Comparison of ENCODE assay signal across 12 mouse cellular contexts in genomic region chr11:97024977-97025376, GRCm38 (mm10). TPM values are rescaled to one million over a fixed set of nuclear protein-coding genes. Genes with fewer than 3 reads are reported as not detected.
DNase-seq lines count a peak whose midpoint lies in the region; ATAC-seq lines count a peak whose summit lies in the region.
"Had no signal": no experiment of that assay in that cellular context is flagged by ENCODE, and none has a peak within 500 bp of the region (broad histone marks: within the 10 kb centered on the region; RNA-seq: fewer than 3 reads in every experiment).

No protein-coding gene starts in this region.

- H3K4me3 ChIP-seq in heart, embryonic 12.5 days = no peak overlapping the region
- no peak overlapping the region for H3K4me3 ChIP-seq in midbrain, embryonic 11.5 days (ENCODE audit: low read depth, low read length)
- H3K4me3 ChIP-seq in midbrain, embryonic 15.5 days = no peak overlapping the region
- H3K4me3 ChIP-seq: left cerebral cortex, adult 2 months had no signal

- no peak overlapping the region for H3K9ac ChIP-seq in heart, embryonic 12.5 days
- no peak overlapping the region for H3K9ac ChIP-seq in midbrain, embryonic 11.5 days (ENCODE audit: low read length)
- H3K9ac ChIP-seq in midbrain, embryonic 15.5 days = no peak overlapping the region

- H3K36me3 ChIP-seq in heart, embryonic 12.5 days = no peaks in the 10 kb centered on the region
- H3K36me3 ChIP-seq in midbrain, embryonic 11.5 days (ENCODE audit: control insufficient read depth, insufficient read depth, low read length) = no peaks in the 10 kb centered on the region
- no peaks in the 10 kb centered on the region for H3K36me3 ChIP-seq in midbrain, embryonic 15.5 days (replicated peaks)

- WGBS in heart, embryonic 12.5 days = 17% methylated on average over 10 of the region's 10 CpGs
- 9% methylated on average over 10 of the region's 10 CpGs for WGBS in midbrain, embryonic 11.5 days
- 19% methylated on average over 10 of the region's 10 CpGs for WGBS in midbrain, embryonic 15.5 days

- H3K4me2 ChIP-seq in heart, embryonic 12.5 days = 0 out of 2 replicates have a peak overlapping the region, but pooled peaks have one; percentile 68
- H3K4me2 ChIP-seq in midbrain, embryonic 11.5 days = no peak overlapping the region
- no peak overlapping the region for H3K4me2 ChIP-seq in midbrain, embryonic 15.5 days

- peaks cover 54% of the 10 kb centered on the region for H3K27me3 ChIP-seq in heart, embryonic 12.5 days (replicated peaks)
- H3K27me3 ChIP-seq in midbrain, embryonic 11.5 days (ENCODE audit: control insufficient read depth, insufficient read depth, low read length) = peaks cover 50% of the 10 kb centered on the region
- peaks cover 58% of the 10 kb centered on the region for H3K27me3 ChIP-seq in midbrain, embryonic 15.5 days (replicated peaks)

- peaks cover 26% of the 10 kb centered on the region for H3K4me1 ChIP-seq in heart, embryonic 12.5 days (replicated peaks)
- peaks cover 20% of the 10 kb centered on the region for H3K4me1 ChIP-seq in midbrain, embryonic 11.5 days (ENCODE audit: control insufficient read depth, insufficient read depth, low read length)
- peaks cover 23% of the 10 kb centered on the region for H3K4me1 ChIP-seq in midbrain, embryonic 15.5 days

- intact Hi-C loops in heart, postnatal 36 days (cut with DNase I) = loop anchor here (5.0 kb wide), 1 partner anchor 158 kb away; no protein-coding TSS in a partner anchor

- no peak for DNase-seq in heart, postnatal 36 days
- DNase-seq in midbrain, embryonic 11.5 days (ENCODE audit: low spot score, missing footprints) = peak; percentile 87
- DNase-seq in adipocyte (ENCODE audit: low spot score) = peak; percentile 72
- DNase-seq in urinary bladder, postnatal 14 days (ENCODE audit: low spot score) = peak; percentile 77
- no peak for DNase-seq in layer of hippocampus, adult 9-11 months
- DNase-seq: cerebellum, postnatal 36 days; liver, postnatal 0 days had no signal

- ATAC-seq in heart, embryonic 12.5 days (ENCODE audit: insufficient number of reproducible peaks, low FRiP score) = no peak
- no peak for ATAC-seq in midbrain, embryonic 11.5 days (ENCODE audit: low FRiP score)
- ATAC-seq in midbrain, embryonic 15.5 days (replicated peaks) = no peak
- ATAC-seq: liver, postnatal 0 days had no signal

- no peaks in the 10 kb centered on the region for H3K9me3 ChIP-seq in heart, embryonic 12.5 days (replicated peaks)
- H3K9me3 ChIP-seq in midbrain, embryonic 11.5 days (ENCODE audit: control insufficient read depth, low read length) = no peaks in the 10 kb centered on the region
- no peaks in the 10 kb centered on the region for H3K9me3 ChIP-seq in midbrain, embryonic 15.5 days

- no peak overlapping the region for H3K27ac ChIP-seq in heart, embryonic 12.5 days (ENCODE audit: poor library complexity, severe bottlenecking)
- no peak overlapping the region for H3K27ac ChIP-seq in midbrain, embryonic 11.5 days (ENCODE audit: low read depth, low read length)
- no peak overlapping the region for H3K27ac ChIP-seq in midbrain, embryonic 15.5 days
- H3K27ac ChIP-seq: left cerebral cortex, adult 2 months had no signal

RNA-seq across cellular contexts. Expression of gene Scrn2, which starts 4.8 kb away (rescaled TPM):
- 17.0 and 18.3 TPM in 2 replicates for polyA plus RNA-seq in heart, embryonic 12.5 days (2016; fragmentation: Nextera tagmentation; extraction: Ambion mirVana)
- total RNA-seq in heart, postnatal 36 days (2021) = 10 to 100 TPM; 13.7 to 14.1 TPM
- 21.3 and 22.1 TPM in 2 replicates for polyA plus RNA-seq in midbrain, embryonic 11.5 days (2014; fragmentation: Nextera tagmentation; extraction: Ambion mirVana)
- 15.0 and 16.4 TPM in 2 replicates for polyA plus RNA-seq in midbrain, embryonic 15.5 days (2015; fragmentation: Nextera tagmentation; extraction: Ambion mirVana)

RNA-seq across cellular contexts. Expression of gene Sp6, which starts 11.8 kb away (rescaled TPM):
- 0.22 and 0.45 TPM in 2 replicates for polyA plus RNA-seq in heart, embryonic 12.5 days (2016; fragmentation: Nextera tagmentation; extraction: Ambion mirVana)
- under 1 TPM in 1 of 2 experiments, not detected in 1; 0.14 TPM for total RNA-seq in heart, postnatal 36 days (2021)
- not detected in 2 replicates for polyA plus RNA-seq in midbrain, embryonic 11.5 days (2014; fragmentation: Nextera tagmentation; extraction: Ambion mirVana)
- 0.37 TPM in 1 of 2 replicates, not detected in the other for polyA plus RNA-seq in midbrain, embryonic 15.5 days (2015; fragmentation: Nextera tagmentation; extraction: Ambion mirVana)
- polyA plus RNA-seq: heart, postnatal 0 days; intestine, embryonic 16.5 days had no signal

RNA-seq across cellular contexts. Expression of gene Lrrc46, which starts 16.2 kb away (rescaled TPM):
- polyA plus RNA-seq in heart, embryonic 12.5 days (2016; fragmentation: Nextera tagmentation; extraction: Ambion mirVana) = 0.28 and 0.66 TPM in 2 replicates
- total RNA-seq in heart, postnatal 36 days (2021) = not detected
- 2.7 TPM in 2 replicates for polyA plus RNA-seq in midbrain, embryonic 11.5 days (2014; fragmentation: Nextera tagmentation; extraction: Ambion mirVana)
- 3.4 and 3.8 TPM in 2 replicates for polyA plus RNA-seq in midbrain, embryonic 15.5 days (2015; fragmentation: Nextera tagmentation; extraction: Ambion mirVana)

RNA-seq across cellular contexts. Expression of gene Mrpl10, which starts 16.4 kb away (rescaled TPM):
- 71.3 and 74.7 TPM in 2 replicates for polyA plus RNA-seq in heart, embryonic 12.5 days (2016; fragmentation: Nextera tagmentation; extraction: Ambion mirVana)
- 10 to 100 TPM; 85.0 to 89.8 TPM for total RNA-seq in heart, postnatal 36 days (2021)
- 71.0 and 72.2 TPM in 2 replicates for polyA plus RNA-seq in midbrain, embryonic 11.5 days (2014; fragmentation: Nextera tagmentation; extraction: Ambion mirVana)
- 54.5 and 60.2 TPM in 2 replicates for polyA plus RNA-seq in midbrain, embryonic 15.5 days (2015; fragmentation: Nextera tagmentation; extraction: Ambion mirVana)

RNA-seq across cellular contexts. Expression of gene Osbpl7, which starts 25.5 kb away (rescaled TPM):
- 4.8 and 5.5 TPM in 2 replicates for polyA plus RNA-seq in heart, embryonic 12.5 days (2016; fragmentation: Nextera tagmentation; extraction: Ambion mirVana)
- 1 to 10 TPM; 3.8 to 4.9 TPM for total RNA-seq in heart, postnatal 36 days (2021)
- 4.2 and 4.8 TPM in 2 replicates for polyA plus RNA-seq in midbrain, embryonic 11.5 days (2014; fragmentation: Nextera tagmentation; extraction: Ambion mirVana)
- 12.8 and 14.1 TPM in 2 replicates for polyA plus RNA-seq in midbrain, embryonic 15.5 days (2015; fragmentation: Nextera tagmentation; extraction: Ambion mirVana)

Comparison
In these comparisons a context has a peak if more than half of its experiments do, and no peak if none do; other contexts are left out.
1. DNase-seq: peak in midbrain, embryonic 11.5 days (single experiment), adipocyte (single experiment) and urinary bladder, postnatal 14 days (single experiment); none in heart, postnatal 36 days (0 of 2) and layer of hippocampus, adult 9-11 months (single experiment).